ENCODE assay signal across 12 mouse cellular contexts in the genomic region with DNA sequence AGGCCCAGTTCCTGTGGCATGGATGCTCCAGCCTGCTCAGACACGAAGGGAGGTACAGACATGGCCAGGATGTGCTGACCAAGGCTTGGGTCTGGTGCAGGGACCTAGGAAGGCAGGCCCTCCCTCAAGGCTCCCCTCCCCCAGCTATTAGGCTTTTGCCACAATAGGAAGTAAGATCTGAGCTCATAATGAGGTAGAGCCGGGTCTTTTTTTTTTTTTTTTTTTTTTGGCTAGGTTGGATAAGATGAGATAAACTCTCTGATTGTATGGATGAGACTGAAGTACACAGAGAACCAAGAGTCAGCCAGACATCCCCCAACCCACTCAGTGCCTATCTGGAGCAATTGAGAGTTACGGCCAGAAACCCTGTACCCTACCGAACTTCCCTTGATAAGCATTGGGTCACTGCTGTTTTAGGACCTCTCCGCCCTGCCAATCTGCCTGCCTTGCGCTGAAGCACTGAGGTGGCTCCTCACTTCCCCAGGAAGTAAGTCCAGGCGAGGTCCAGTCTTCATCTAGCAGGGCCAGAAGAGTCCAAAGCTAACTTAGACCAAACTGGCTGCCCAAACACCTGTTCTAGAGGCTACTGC. TPM values are rescaled to one million over a fixed set of nuclear protein-coding genes. Genes with fewer than 3 reads are reported as not detected.
A peak's percentile ranks its signal among the peaks of the same experiment; 100 is the strongest.
DNase-seq lines count a peak whose midpoint lies in the region; ATAC-seq and TF ChIP-seq lines count a peak whose summit lies in the region.
"Had no signal": no experiment of that assay in that cellular context is flagged by ENCODE, and none has a peak within 500 bp of the region (broad histone marks: within the 10 kb centered on the region; RNA-seq: fewer than 3 reads in every experiment).

No protein-coding gene starts in this region.

- ATAC-seq in heart, embryonic 15.5 days (replicated peaks; ENCODE audit: insufficient number of reproducible peaks, insufficient read depth, low FRiP score, low read depth): no peak
- ATAC-seq: hindbrain, postnatal 0 days; midbrain, embryonic 15.5 days had no signal

- H3K9me3 ChIP-seq in heart, embryonic 15.5 days (replicated peaks): no peaks in the 10 kb centered on the region
- H3K9me3 ChIP-seq: midbrain, embryonic 15.5 days had no signal

- H3K36me3 ChIP-seq in heart, embryonic 15.5 days: no peaks in the 10 kb centered on the region
- H3K36me3 ChIP-seq in liver, adult 2 months (ENCODE audit: control insufficient read depth, insufficient read depth, low read length): peaks cover 3% of the 10 kb centered on the region; the same call in 1 of the 2 replicates

- intact Hi-C loops in heart, postnatal 14 days (cut with DNase I): no loop called here
- intact Hi-C loops in gastrocnemius, postnatal 14 days (cut with DNase I; ENCODE audit: low total_unique reads): no loop called here

- no peaks in the 10 kb centered on the region for H3K27me3 ChIP-seq in heart, embryonic 15.5 days
- H3K27me3 ChIP-seq in liver, adult 2 months (ENCODE audit: control insufficient read depth, insufficient read depth, low read length): no peaks in the 10 kb centered on the region
- H3K27me3 ChIP-seq: midbrain, embryonic 15.5 days had no signal

- no peak overlapping the region for H3K9ac ChIP-seq in heart, embryonic 15.5 days
- peak overlapping the region; percentile 15; the same call in 1 of the 2 replicates for H3K9ac ChIP-seq in liver, adult 2 months (ENCODE audit: low read depth, low read length)
- H3K9ac ChIP-seq: midbrain, embryonic 15.5 days had no signal

- peak overlapping the region; percentile 6; the same call in 1 of the 2 replicates for H3K4me3 ChIP-seq in heart, embryonic 15.5 days
- H3K4me3 ChIP-seq in liver, adult 2 months (ENCODE audit: insufficient read depth, low read depth, low read length): peak overlapping the region; percentile 54
- H3K4me3 ChIP-seq: midbrain, embryonic 15.5 days had no signal

- TF ChIP-seq CTCF in liver, adult 2 months (IDR thresholded peaks at IDR 0.05; ENCODE audit: low read depth, low read length): no peak

- TF ChIP-seq POLR2A in liver, adult 2 months (IDR thresholded peaks at IDR 0.05; ENCODE audit: extremely low read depth, insufficient read depth, low read length): no peak

- no peak overlapping the region for H3K27ac ChIP-seq in heart, embryonic 15.5 days
- H3K27ac ChIP-seq in liver, adult 2 months (replicated peaks; ENCODE audit: insufficient read depth, low read depth, low read length): peak overlapping the region; percentile 22; the same call in 1 of the 2 replicates
- H3K27ac ChIP-seq: hindbrain, postnatal 0 days; midbrain, embryonic 15.5 days had no signal

- WGBS in heart, embryonic 15.5 days: 57% methylated on average over 7 of the region's 7 CpGs
- WGBS in liver, adult 2 months: 68% methylated on average over 7 of the region's 7 CpGs

- DNase-seq in heart, postnatal 14 days: no peak
- peak; percentile 34 for DNase-seq in thymus, postnatal 25 days
- DNase-seq in thymus, postnatal 14 days: no peak
- DNase-seq in liver, adult 2 months (ENCODE audit: extremely low read depth, low read depth, low spot score): no peak
- no peak for DNase-seq in layer of hippocampus, adult 11-12 months (ENCODE audit: low spot score)
- DNase-seq in gastrocnemius, postnatal 14 days: no peak
- DNase-seq in yolk sac, embryonic 10.5 days (ENCODE audit: low spot score): no peak
- DNase-seq: adrenal gland, adult 8-10 months; cerebellum, adult 9-10 months had no signal

- H3K4me1 ChIP-seq in heart, embryonic 15.5 days (replicated peaks): peaks cover 31% of the 10 kb centered on the region
- H3K4me1 ChIP-seq in liver, adult 2 months (ENCODE audit: control insufficient read depth, insufficient read depth, low read length): no peaks in the 10 kb centered on the region
- H3K4me1 ChIP-seq: midbrain, embryonic 15.5 days had no signal

- peak overlapping the region; percentile 29; the same call in 1 of the 2 replicates for H3K4me2 ChIP-seq in heart, embryonic 15.5 days
- H3K4me2 ChIP-seq: midbrain, embryonic 15.5 days had no signal

- H3K79me2 ChIP-seq in liver, adult 2 months (ENCODE audit: control insufficient read depth, insufficient read depth, low read length): no peaks in the 10 kb centered on the region

RNA-seq across cellular contexts. Expression of a gene that starts 15.3 kb away (rescaled TPM):
- polyA plus RNA-seq in heart, embryonic 15.5 days (2015; fragmentation: Nextera tagmentation; extraction: Ambion mirVana): 12.6 and 20.5 TPM in 2 replicates
- total RNA-seq in heart, postnatal 14 days (2021): 1 to 10 TPM; 7.4 to 9.3 TPM
- total RNA-seq in liver, adult 2 months (2014; rRNA removed): 4.1 and 5.1 TPM in 2 replicates
- 8.6 and 16.9 TPM in 2 replicates for polyA plus RNA-seq in liver, adult 2 months (2012; rRNA removed)
- total RNA-seq in gastrocnemius, postnatal 14 days (2021): 1 to 10 TPM; 5.0 to 5.4 TPM
